Mouse (Mus musculus) Muller cell, postnatal 12 days (primary cell): ENCODE measurements around the gene Enox2.

Experiments
- DNase-seq: peaks from one replicate; pipeline ENCODE4 v3.0.0-alpha.2; 2015; ENCODE audit errors: inconsistent ontology term

Enox2 gene

GRCm38 (mm10) chrX:49002892-49003291 is 285.2 kb downstream of the Enox2 start:
- DNase-seq, result no peak

- DNase-seq, result no peak
Measured at GRCm38 (mm10) chrX:48985653-48986052, 302.4 kb downstream of the Enox2 start.

GRCm38 (mm10) chrX:48984451-48984850 is 303.6 kb downstream of the Enox2 start:
- DNase-seq, result no peak
